Mouse (Mus musculus) T-helper 1 cell (primary cell): ENCODE data around the gene Fars2.

Source experiments
- in situ Hi-C: fragments of 300-600 bp; cut with MboI, MseI; formaldehyde crosslinking; loops from one replicate; pipeline ENCODE4 v1.15.1; 2025; ENCODE audit warnings: high pct_unique_total_duplicates

The Fars2 gene

GRCm38 (mm10) chr13:36216005-36216404, 98.8 kb downstream of the Fars2 start:
- in situ Hi-C loops, result no loop called here

- in situ Hi-C loops, result no loop called here
These were observed 101.1 kb downstream of the Fars2 start for GRCm38 (mm10) chr13:36218347-36218746.

- in situ Hi-C loops, result no loop called here
These were observed 102.3 kb downstream of the Fars2 start for GRCm38 (mm10) chr13:36219506-36219905.

GRCm38 (mm10) chr13:36221897-36222296, 104.7 kb downstream of the Fars2 start:
- in situ Hi-C loops, result no loop called here

- in situ Hi-C loops, result no loop called here
These were observed 105.5 kb downstream of the Fars2 start for GRCm38 (mm10) chr13:36222721-36223120.

- in situ Hi-C loops, result no loop called here
These were observed 107.2 kb downstream of the Fars2 start for GRCm38 (mm10) chr13:36224431-36224830.

- in situ Hi-C loops, result no loop called here
These were observed 125.0 kb downstream of the Fars2 start for GRCm38 (mm10) chr13:36242261-36242660.

- in situ Hi-C loops, result no loop called here
These were observed 136.7 kb downstream of the Fars2 start for GRCm38 (mm10) chr13:36253936-36254335.

GRCm38 (mm10) chr13:36257213-36257612, 140.0 kb downstream of the Fars2 start:
- in situ Hi-C loops, result no loop called here

- in situ Hi-C loops, result loop anchor here (5.0 kb wide), 1 partner anchor 63 kb away; no protein-coding TSS in a partner anchor
These were observed 142.5 kb downstream of the Fars2 start for GRCm38 (mm10) chr13:36259754-36260153.

- in situ Hi-C loops, result loop anchor here (5.0 kb wide), 1 partner anchor 61 kb away; no protein-coding TSS in a partner anchor
These were observed 144.1 kb downstream of the Fars2 start for GRCm38 (mm10) chr13:36261299-36261698.

GRCm38 (mm10) chr13:36263240-36264095, 146.3 kb downstream of the Fars2 start:
- in situ Hi-C loops, result loop anchor here (5.0 kb wide), 1 partner anchor 59 kb away; no protein-coding TSS in a partner anchor

- in situ Hi-C loops, result loop anchor here (5.0 kb wide), 1 partner anchor 58 kb away; no protein-coding TSS in a partner anchor
These were observed 147.2 kb downstream of the Fars2 start for GRCm38 (mm10) chr13:36264391-36264790.

- in situ Hi-C loops, result loop anchor here (5.0 kb wide), 1 partner anchor 238 kb away; no protein-coding TSS in a partner anchor
These were observed 148.1 kb downstream of the Fars2 start for GRCm38 (mm10) chr13:36265342-36265744.

GRCm38 (mm10) chr13:36267399-36267798, 150.2 kb downstream of the Fars2 start:
- in situ Hi-C loops, result loop anchor here (5.0 kb wide), 1 partner anchor 240 kb away; no protein-coding TSS in a partner anchor

GRCm38 (mm10) chr13:36270867-36271266, 153.7 kb downstream of the Fars2 start:
- in situ Hi-C loops, result no loop called here

GRCm38 (mm10) chr13:36273497-36273896, 156.3 kb downstream of the Fars2 start:
- in situ Hi-C loops, result no loop called here

GRCm38 (mm10) chr13:36276194-36276593, 159.0 kb downstream of the Fars2 start:
- in situ Hi-C loops, result no loop called here

- in situ Hi-C loops, result loop anchor here (5.0 kb wide), 1 partner anchor 1045 kb away; no protein-coding TSS in a partner anchor
These were observed 164.8 kb downstream of the Fars2 start for GRCm38 (mm10) chr13:36282018-36282417.

GRCm38 (mm10) chr13:36282785-36283544, 165.8 kb downstream of the Fars2 start:
- in situ Hi-C loops, result loop anchor here (5.0 kb wide), 1 partner anchor 1044 kb away; no protein-coding TSS in a partner anchor

- in situ Hi-C loops, result loop anchor here (5.0 kb wide), 1 partner anchor 1044 kb away; no protein-coding TSS in a partner anchor
These were observed 166.4 kb downstream of the Fars2 start for GRCm38 (mm10) chr13:36283545-36284067.

- in situ Hi-C loops, result loop anchor here (5.0 kb wide), 1 partner anchor 1043 kb away; no protein-coding TSS in a partner anchor
These were observed 166.9 kb downstream of the Fars2 start for GRCm38 (mm10) chr13:36284097-36284496.
